Mouse (Mus musculus) spleen, adult 2 months (tissue): ENCODE data around the gene Gm44502. TPM values are rescaled to one million over a fixed set of nuclear protein-coding genes. Genes with fewer than 3 reads are reported as not detected.
A peak's percentile ranks its signal among the peaks of the same experiment; 100 is the strongest.

Experiments
- DNase-seq, 2 experiments: peaks; one replicate each; pipeline versions ENCODE4 v3.0.0 to v3.0.0-alpha.2; 2012 to 2021; ENCODE audit warnings: low spot score in 2 of 2, low read depth in 1 of 2
- H3K27ac ChIP-seq: fragments of 200-500 bp; 2 replicates; pipeline ENCODE4 v1.5.1; 2012; ENCODE audit warnings: low read length, inconsistent platforms; ENCODE audit not compliant: insufficient read depth
- H3K27me3 ChIP-seq: fragments of 200-500 bp; 2 replicates; pipeline ENCODE4 v1.6.1; 2012; ENCODE audit warnings: mild to moderate bottlenecking, moderate library complexity, low read length, inconsistent platforms; ENCODE audit not compliant: control insufficient read depth, insufficient read depth
- H3K36me3 ChIP-seq: fragments of 200-500 bp; 2 replicates; pipeline ENCODE4 v1.6.1; 2012; ENCODE audit warnings: mild to moderate bottlenecking, low read length, inconsistent platforms; ENCODE audit not compliant: control insufficient read depth, insufficient read depth
- H3K4me1 ChIP-seq: fragments of 200-500 bp; 2 replicates; pipeline ENCODE4 v1.6.1; 2011; ENCODE audit warnings: inconsistent platforms; ENCODE audit not compliant: control insufficient read depth, insufficient read depth, insufficient read length
- H3K4me3 ChIP-seq: fragments of 200-500 bp; 2 replicates; pipeline ENCODE4 v1.5.1; 2011; ENCODE audit warnings: mild to moderate bottlenecking, inconsistent platforms; ENCODE audit not compliant: insufficient read depth, insufficient read length; ENCODE audit errors: extremely low read depth
- CTCF ChIP-seq: fragments of 200-500 bp; IDR thresholded peaks from 2 replicates; pipeline ENCODE4 v1.5.1; 2011; ENCODE audit warnings: mild to moderate bottlenecking, inconsistent platforms; ENCODE audit not compliant: insufficient read depth, insufficient read length, insufficient replicate concordance; ENCODE audit errors: extremely low read depth
- POLR2A ChIP-seq: fragments of 200-500 bp; IDR thresholded peaks from 2 replicates; pipeline ENCODE4 v1.6.1; 2011; ENCODE audit warnings: low read depth, low read length, inconsistent platforms
- WGBS: fragments of 180-500 bp; shearing (Covaris S2); methylation state at CpG from one replicate; pipeline ENCODE4 v1.1.7; 2018; 5-methylcytosine and 5-hydroxymethylcytosine counted together
- polyA plus RNA-seq: library from polyadenylated mRNA; depleted of rRNA; stranded (reverse); fragments of >200 nt; gene quantifications from 2 replicates; pipeline ENCODE4 v1.2.3, GENCODE M21; 2012; rRNA removed

Gene Gm44502
- 2.0 and 2.2 TPM in 2 replicates for polyA plus RNA-seq

DNA sequence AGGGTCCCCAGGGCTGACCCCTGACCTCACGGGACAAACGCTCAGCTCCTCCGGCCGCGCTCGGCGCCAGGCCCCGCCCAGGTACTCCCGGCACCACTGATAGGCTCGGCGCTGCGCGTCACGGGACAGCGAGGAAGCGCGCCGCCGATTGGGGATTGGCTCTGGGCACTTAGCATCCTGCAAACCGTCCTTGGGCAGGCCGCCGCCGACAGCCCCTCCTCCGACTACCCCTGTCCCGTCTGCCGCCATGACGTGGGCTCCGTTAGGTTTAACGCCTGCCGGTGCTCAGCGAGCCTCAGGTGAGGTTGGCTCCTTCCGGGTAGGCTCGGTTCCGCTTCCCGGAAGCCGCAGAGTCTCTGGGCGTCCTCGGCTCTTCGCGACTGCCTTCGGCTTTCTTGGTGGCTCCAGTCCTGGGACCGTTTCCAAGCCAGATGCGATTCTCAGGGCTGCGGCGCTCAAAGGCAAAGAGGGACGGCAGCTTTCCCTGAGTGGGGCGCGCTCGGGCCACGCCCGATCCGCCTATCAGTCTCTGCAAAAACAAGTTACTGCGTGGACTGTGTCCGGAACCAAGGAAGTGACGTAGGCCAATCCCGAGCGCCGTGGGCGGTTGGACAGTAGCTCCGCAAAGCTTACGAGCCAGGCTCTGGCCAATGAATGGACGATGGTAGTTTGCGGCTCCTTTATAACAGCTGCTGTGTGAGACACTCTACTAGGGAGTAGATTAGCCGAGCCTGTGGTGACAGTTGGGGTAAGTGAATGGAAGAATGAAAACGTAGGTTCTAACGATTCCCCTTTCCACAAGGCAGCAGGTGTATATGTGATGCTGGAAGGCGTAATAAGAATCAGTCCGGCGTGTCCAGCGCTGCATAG, at the start of gene Gm44502, which contains the start of the genes C730034F03Rik and Chkb:
Gene Gm44502 (minus strand): TSS at position 345 of the 870 bp plus-strand sequence.
Gene C730034F03Rik (plus strand): TSS at position 238 of the 870 bp plus-strand sequence.
Gene Chkb (minus strand): TSS at position 557 of the 870 bp plus-strand sequence.
- TF ChIP-seq CTCF (no peak), POLR2A (peak; percentile 21)
- under 1% methylated on average over 70 of the region's 70 CpGs for WGBS
- peaks cover 7% of the 10 kb centered on the region for H3K4me1 ChIP-seq
- peaks cover 12% of the 10 kb centered on the region for H3K36me3 ChIP-seq
- DNase-seq: peak; percentile 85 to 88
- H3K27ac ChIP-seq: peak within 1 kb of the TSS; percentile 100
- H3K27me3 ChIP-seq: no peaks in the 10 kb centered on the region
- H3K4me3 ChIP-seq: peak within 1 kb of the TSS; percentile 94

- Histone ChIP-seq H3K4me3 (no peak overlapping the region), H3K36me3 (no peaks in the 10 kb centered on the region), H3K27me3 (no peaks in the 10 kb centered on the region), H3K4me1 (peaks cover 4% of the 10 kb centered on the region; the same call in 1 of the 2 replicates), H3K27ac (no peak overlapping the region)
- 92% methylated on average over 3 of the region's 3 CpGs for WGBS
- no peak for DNase-seq
- TF ChIP-seq POLR2A (no peak), CTCF (no peak)
These were observed 49.1 kb upstream of the Gm44502 start for GRCm38 (mm10) chr15:89478622-89479021.

DNA sequence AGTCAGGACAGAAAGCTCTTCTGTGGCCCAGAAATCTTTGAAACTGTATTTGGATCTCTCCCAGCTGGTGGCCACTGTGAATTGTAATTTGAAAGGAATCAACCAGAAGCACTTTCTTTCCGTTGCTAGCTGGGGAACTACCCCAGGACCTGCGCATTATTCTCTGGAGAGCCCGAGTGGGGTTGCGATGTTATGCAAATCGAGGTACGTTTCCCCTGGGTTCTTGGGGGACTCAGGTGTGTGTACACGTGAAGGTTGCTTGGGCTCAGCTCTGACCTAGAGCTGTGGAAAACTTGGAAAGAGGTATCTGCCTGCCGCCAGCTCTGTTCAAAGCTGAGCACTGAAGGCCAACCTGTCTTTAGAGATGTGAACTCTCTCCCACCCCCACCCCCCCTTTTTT, 48.3 kb upstream of the Gm44502 start:
- no peak for DNase-seq
- TF ChIP-seq CTCF: no peak
- H3K4me3 ChIP-seq: no peak overlapping the region
- H3K36me3 ChIP-seq: peaks cover 1% of the 10 kb centered on the region; the same call in 1 of the 2 replicates
- peaks cover 4% of the 10 kb centered on the region; the same call in 1 of the 2 replicates for H3K4me1 ChIP-seq
- no peak overlapping the region; the same call in 1 of the 2 replicates for H3K27ac ChIP-seq
- 68% methylated on average over 8 of the region's 8 CpGs for WGBS
- no peaks in the 10 kb centered on the region for H3K27me3 ChIP-seq

DNA sequence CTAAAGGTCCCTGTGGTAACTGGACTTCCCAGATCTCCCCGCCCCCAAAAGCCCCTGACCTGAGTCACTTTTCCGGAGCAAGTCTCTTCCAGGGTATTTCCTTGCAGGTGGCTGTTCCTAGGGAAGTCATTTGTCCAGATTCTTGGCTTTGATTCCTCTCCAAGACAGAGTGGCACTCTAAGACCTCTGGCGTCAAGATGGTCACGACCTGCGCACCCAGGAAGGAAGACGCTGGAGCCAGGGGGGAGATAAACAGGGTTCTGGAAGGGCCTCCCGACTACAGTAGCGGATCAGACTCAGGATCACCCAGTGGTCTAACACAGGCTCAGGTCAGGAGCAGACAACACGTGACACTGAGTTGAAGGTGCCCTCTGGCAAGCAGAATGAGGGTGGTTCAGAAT, 47.6 kb upstream of the Gm44502 start, which contains the start of gene Arsa:
Gene Arsa (minus strand): TSS at position 335 of the 401 bp plus-strand sequence.
- H3K36me3 ChIP-seq: peaks cover 1% of the 10 kb centered on the region; the same call in 1 of the 2 replicates

DNA sequence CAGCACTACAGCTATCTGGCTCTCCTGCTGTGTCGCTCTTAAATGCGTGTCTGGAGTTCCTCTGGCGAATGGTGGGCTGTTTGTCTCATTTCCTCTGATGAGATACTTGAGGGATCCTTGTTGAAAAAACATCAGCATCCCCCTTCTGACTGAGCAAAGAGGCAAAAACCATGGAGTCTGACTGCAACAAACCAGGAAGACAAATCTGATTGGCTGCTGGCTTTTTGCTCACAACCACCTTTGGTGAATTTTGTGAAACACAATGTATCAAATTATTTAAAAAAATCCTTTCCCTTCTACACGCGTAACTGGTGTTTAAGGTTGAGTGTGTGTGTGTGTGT, 46.9 kb upstream of the Gm44502 start:
- Histone ChIP-seq H3K27me3 (no peaks in the 10 kb centered on the region), H3K36me3 (peaks cover 1% of the 10 kb centered on the region; the same call in 1 of the 2 replicates), H3K4me1 (peaks cover 4% of the 10 kb centered on the region; the same call in 1 of the 2 replicates), H3K4me3 (peak overlapping the region; percentile 69), H3K27ac (peak overlapping the region; percentile 64)
- WGBS: 3% methylated on average over 5 of the region's 5 CpGs
- no peak for DNase-seq
- no peak for TF ChIP-seq POLR2A
- no peak for TF ChIP-seq CTCF

More for the DNA sequence above, 47.6 kb upstream of the Gm44502 start, which contains the start of gene Arsa:
- H3K27me3 ChIP-seq: no peaks in the 10 kb centered on the region
- peak within 1 kb of the TSS; percentile 64 for H3K27ac ChIP-seq
- DNase-seq: no peak
- 75% methylated on average over 9 of the region's 9 CpGs for WGBS
- TF ChIP-seq POLR2A (no peak), CTCF (no peak)
- H3K4me1 ChIP-seq: peaks cover 4% of the 10 kb centered on the region; the same call in 1 of the 2 replicates
- H3K4me3 ChIP-seq: peak within 1 kb of the TSS; percentile 69

- Histone ChIP-seq H3K4me3 (peak overlapping the region; percentile 69), H3K36me3 (peaks cover 1% of the 10 kb centered on the region; the same call in 1 of the 2 replicates), H3K27me3 (no peaks in the 10 kb centered on the region), H3K4me1 (peaks cover 4% of the 10 kb centered on the region; the same call in 1 of the 2 replicates), H3K27ac (peak overlapping the region; percentile 64)
- 13% methylated on average over 44 of the region's 44 CpGs for WGBS
- TF ChIP-seq POLR2A (peak; percentile 49; the same call in 1 of the 2 replicates), CTCF (no peak)
- peak; percentile 75 to 92 for DNase-seq
These were observed 46.3 kb upstream of the Gm44502 start for GRCm38 (mm10) chr15:89475611-89476474.
